Mouse (Mus musculus) left cerebral cortex, postnatal 36 days (tissue): ENCODE data around the gene Calr. TPM values are rescaled to one million over a fixed set of nuclear protein-coding genes. Genes with fewer than 3 reads are reported as not detected.

ENCODE experiments used
- DNase-seq, 2 experiments: peaks; one replicate each; pipeline ENCODE4 v3.0.0; 2021 to 2022; ENCODE audit warnings: low spot score in 2 of 2, mixed read lengths in 1 of 2
- intact Hi-C: fragments of 180-260 bp; cut with DNase I; formaldehyde crosslinking; loops from one replicate; pipeline ENCODE4 v1.15.1; 2025
- total RNA-seq, 2 experiments: library from RNA; stranded (reverse); gene quantifications; 2 replicates each; pipeline ENCODE4 v1.2.3; 2021

The Calr gene
- total RNA-seq, 2 experiments from 2014 or later: 435 to 511 TPM

DNA sequence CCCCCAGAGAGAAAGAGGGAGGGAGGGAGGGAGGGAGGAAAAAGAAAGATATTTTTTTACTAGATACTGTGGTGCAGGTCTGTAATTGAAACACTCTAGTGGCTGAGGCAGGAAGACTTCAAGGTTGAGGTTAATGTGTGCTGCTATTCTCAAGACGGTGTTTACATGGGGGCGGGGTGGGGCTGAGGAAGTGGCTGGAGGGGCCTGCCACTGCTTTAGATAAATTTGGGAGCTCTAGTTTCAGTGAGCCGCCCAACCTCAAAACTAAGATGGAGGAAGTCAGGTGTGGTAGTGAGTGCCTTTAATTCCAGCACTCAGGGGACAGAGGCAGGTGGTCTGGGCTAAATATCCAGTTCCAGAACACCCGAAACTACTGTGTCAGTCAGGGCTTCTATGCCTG is 21.1 kb downstream of the Calr start:
- intact Hi-C loops: no loop called here
- no peak for DNase-seq

DNA sequence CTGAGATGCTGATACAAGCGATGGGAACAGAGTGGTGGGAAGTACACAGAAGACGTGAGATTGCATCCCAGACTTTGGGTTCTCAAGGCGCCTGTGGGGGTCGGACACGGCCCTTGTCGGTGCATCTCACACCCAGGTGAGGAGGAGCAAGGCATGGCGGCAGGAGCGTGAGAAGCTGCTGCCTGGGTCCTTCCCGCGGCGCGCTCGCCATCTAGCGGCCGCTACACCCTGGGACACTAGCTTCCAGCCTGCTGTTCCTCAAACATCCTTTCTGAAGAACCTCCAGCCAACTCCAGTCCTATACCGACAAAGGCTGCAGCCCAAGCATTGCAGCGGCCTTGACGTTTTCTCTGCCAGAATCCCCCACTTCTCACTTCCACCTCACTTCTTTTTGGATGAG is 23.1 kb downstream of the Calr start:
- peak; percentile 66 to 69 for DNase-seq
- intact Hi-C loops: no loop called here

DNA sequence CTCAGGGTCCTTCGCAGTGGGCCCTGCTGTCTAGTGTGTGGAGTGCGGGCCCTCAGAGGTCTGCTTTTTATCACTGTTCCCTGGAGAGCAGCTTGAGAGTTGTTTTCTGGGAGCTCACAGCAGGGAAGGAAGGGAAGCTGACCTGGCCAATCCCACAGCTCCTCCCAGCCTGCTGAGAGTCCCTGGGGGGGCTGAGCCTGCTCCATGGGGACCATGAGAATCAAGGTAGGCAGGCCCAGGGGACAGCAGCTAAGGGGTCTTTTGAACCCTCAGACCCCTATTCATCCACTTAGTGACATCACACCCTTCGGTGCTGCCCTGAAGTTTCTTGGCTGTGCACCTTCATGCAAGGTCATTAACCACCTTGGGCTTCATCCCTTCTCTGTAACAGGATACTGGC is 24.0 kb downstream of the Calr start, which contains the start of gene Dand5:
TSS of gene Dand5 (minus strand) at position 101 of the 400 bp plus-strand sequence.
- DNase-seq: no peak
- intact Hi-C loops: no loop called here

DNA sequence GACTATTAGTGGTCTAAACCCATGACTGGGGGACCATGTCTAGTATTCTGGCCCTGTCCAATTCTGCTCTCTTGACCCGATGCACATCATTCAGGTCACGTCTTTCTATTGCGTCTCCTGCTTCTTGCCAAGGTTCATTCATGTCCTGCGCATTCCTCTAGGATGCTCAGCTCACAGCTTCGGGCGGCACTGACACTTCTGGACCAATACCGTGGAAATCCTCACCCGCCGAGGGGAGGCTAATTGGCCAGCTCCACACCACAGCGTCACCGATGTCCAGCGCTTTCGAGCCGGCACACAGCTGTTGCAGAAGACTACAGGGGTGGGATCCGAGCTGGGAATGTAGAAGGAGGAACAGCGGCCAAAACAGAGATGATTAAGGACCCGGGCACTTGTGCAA is 30.6 kb downstream of the Calr start:
- intact Hi-C loops: no loop called here
- DNase-seq: no peak

DNA sequence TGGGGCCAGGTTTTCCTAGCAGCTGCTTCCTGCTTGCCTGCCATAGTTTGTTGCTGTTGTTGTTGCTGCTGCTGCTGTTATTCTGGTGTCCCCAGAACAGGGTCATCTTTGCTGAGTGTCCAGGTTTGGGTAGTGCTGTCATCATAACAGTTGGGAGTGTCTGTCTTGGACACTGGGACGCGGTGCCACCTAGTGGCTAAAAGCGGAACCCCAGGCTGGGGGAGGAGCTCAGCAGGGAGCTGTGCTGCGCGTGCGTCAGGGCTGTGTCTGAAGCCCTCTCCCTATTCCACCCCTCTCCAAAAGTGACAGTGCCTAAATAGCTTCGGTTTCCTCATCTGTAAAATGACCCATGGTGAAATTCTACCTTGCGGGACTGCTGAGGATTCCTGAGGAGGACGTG is 31.2 kb downstream of the Calr start:
- peak; percentile 95 for DNase-seq
- intact Hi-C loops: no loop called here

DNA sequence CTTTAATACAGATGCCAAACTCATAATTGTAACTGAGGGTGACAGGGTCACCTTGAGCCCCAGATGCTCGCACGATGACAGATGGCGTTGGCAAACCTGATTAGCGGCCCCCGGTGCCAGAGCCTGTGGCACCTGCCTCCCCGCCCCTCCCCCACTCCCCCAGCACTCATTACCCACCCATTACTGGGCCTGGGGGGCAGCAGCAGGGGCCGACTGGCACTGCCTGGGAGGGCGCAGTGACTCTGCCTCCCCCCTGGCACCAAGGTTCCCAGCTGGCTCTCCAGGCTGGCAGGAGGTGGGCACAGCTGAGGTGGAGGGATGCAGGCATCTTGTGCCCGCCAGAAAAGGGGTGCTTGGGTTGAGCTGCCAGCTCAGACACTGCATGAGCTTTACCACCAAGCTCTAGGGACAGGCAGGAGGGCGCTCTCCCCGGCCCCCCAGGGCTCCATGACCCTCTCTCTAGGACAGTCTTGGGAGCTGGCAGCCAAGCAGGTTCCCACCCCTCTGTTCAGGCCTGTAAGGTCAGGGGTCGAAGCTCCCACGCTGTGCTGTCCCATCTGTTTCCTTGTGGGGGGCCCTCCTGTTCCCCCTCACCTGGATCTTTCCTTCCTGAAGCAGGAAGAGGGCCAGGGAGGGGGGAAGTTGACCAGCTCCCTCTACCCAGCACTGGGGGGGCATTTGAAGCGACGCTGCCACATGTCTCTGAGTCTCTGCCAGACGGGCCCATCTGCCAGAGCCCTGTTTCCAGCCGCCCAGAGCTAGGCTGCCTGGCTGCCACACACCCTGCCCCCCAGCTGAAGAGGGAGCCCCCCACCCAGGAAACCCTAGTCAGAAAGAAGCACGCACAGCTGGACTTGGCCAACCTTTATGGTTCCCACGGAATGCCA is 31.9 kb downstream of the Calr start:
- DNase-seq: no peak
- intact Hi-C loops: loop anchor here (5.0 kb wide), 2 partner anchors 42 to 172 kb away; no protein-coding TSS in a partner anchor

DNA sequence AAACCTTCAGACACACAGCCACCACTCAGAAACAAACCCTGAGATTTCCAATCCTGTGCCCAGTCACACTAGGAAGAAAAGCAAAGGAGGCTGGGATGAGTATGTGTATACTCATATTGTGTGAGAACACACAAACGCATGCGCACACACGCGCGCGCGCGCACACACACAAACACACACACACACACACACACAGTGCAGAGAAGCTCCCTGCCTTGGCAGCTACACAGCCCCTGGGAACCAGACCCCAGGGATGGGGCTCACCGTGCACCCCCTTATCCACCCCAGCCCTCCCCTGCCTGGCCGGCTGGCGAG is 32.5 kb downstream of the Calr start:
- intact Hi-C loops: loop anchor here (5.0 kb wide), 2 partner anchors 42 to 172 kb away; no protein-coding TSS in a partner anchor
- no peak for DNase-seq

DNA sequence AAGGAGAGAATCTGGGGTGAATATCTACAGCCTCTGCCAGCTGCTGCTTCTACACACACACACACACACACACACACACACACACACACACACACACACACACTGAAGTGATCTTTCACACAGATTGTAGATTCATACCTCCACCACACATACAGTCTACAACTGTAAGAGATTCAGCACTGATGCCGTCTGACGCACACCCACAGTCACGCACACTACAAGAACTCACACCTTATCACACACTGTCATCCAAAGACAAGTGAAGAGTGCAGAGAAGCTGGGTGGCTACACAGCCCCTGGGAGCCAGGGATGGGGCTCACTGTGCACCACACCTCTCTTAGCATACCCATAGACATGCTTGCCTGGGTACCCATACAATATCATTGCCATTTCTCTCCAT is 32.9 kb downstream of the Calr start:
- no peak for DNase-seq
- intact Hi-C loops: loop anchor here (5.0 kb wide), 2 partner anchors 42 to 172 kb away; no protein-coding TSS in a partner anchor

DNA sequence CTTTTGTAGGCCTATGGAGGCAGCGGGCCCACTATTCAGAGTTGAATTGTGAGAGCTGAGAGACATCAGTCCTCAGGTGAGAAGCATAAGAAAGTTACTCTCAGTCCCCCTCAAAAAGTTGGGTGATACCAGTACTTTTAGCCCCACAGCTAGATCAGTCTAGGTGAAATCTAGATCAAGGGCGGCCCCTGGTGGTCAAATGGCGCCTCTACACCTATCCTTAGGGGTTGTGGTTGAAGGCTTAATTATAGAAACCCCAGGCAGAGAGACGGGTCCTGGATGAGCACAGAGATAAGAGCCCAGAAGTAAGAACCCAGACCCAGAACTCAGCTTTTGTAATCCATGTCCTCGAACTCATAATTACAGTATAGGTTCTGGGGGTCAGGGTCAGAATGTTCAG is 33.7 kb downstream of the Calr start:
- DNase-seq: peak; percentile 77 to 84
- intact Hi-C loops: loop anchor here (5.0 kb wide), 2 partner anchors 41 to 171 kb away; no protein-coding TSS in a partner anchor

DNA sequence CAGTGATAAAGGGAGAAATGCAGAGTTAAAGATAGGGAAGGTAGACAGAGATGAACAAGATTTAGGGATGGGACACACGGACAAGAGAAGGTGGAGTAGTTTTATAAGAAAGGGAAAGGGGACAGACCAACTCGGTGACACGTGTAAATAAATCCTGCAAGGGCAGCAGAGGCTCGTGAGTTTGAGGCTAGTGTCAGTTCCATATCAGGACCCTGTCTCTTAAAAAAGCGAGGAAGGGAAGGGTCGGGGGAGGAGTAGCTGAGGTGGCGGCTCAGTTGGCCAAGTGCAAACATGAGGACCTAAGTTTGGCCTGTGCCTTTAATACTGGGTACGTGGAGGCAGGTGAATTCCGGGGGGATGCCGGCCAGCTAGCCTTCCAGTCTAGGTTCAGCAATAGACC is 35.4 kb downstream of the Calr start:
- DNase-seq: no peak
- intact Hi-C loops: loop anchor here (2.0 to 5.0 kb wide), 3 partner anchors 39 to 169 kb away; no protein-coding TSS in a partner anchor

DNA sequence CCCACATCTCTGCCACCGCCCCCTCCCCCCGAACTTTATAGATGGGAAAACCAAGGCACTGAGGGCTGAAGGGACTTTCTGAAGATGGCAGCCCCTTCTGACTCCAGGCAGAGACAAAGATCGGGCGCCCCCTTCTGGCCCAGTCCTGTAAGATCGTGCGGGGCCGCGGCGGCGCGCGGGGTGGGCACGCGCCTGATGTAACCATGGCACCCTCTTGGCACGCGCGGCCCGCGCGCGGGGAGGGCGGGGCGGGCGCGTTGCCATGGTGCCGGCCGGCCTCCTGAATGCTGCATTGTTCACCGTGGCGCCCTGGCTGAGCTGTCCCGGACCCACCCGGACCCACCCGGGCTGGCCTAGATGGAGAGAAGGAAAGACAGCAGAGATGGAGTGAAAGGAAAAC is 35.8 kb downstream of the Calr start:
- peak; percentile 96 to 97 for DNase-seq
- intact Hi-C loops: loop anchor here (2.0 to 5.0 kb wide), 3 partner anchors 39 to 169 kb away; no protein-coding TSS in a partner anchor

DNA sequence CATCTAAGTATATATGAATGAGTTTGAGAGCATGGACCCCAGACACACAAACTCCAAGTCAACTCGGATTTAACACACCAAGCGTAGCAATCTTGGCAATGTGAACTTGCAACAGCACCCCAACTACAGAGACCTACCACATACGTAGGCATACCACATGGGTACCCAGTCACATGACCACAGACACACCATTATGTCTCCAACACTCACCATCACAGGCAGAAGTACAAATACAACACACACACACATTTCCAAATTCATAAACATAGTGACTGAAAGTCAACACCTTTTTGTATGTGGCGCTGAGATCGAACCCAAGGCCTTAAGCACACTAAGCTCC is 36.8 kb downstream of the Calr start:
- intact Hi-C loops: loop anchor here (2.0 to 5.0 kb wide), 3 partner anchors 38 to 168 kb away; no protein-coding TSS in a partner anchor

DNA sequence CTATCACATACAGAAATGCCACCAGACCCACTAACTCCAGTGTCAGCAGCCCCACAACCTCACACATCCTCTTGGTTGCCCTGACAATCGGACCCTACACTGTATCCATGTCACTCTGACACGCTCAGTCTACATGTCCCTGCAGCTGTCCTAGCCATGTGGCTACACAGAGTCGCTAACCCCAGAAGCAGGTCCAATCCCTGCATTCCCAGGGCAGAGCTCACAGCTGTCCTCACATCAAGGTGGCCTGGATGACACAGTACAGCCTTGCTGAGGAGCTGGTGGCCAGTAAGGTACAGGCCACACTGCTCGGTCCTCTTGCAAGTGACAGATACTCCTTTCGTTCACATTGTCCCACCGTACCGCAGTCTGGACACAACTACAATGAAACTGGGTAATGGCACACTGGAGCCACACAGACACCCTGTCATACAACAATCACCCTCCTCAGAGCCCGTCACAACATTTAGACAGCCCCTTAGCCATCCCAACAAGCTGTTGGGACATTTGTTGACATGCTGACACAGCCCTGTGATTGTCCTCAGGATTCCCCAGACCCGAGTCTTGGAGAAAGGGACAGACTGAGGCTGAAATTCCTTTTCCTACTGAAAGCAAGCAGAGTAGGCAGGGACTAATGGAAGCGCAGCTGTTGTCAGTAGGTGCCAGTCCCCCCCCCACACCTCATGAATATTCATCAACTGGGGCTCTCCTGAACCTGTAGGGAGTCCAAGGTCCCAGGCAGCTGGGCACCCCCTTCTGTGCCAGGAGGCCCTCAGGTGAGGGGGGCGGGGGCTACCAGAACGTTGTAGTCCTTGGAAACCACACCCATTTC is 37.4 kb downstream of the Calr start:
- no peak for DNase-seq
- intact Hi-C loops: no loop called here

More for the DNA sequence above, 36.8 kb downstream of the Calr start:
- no peak for DNase-seq

DNA sequence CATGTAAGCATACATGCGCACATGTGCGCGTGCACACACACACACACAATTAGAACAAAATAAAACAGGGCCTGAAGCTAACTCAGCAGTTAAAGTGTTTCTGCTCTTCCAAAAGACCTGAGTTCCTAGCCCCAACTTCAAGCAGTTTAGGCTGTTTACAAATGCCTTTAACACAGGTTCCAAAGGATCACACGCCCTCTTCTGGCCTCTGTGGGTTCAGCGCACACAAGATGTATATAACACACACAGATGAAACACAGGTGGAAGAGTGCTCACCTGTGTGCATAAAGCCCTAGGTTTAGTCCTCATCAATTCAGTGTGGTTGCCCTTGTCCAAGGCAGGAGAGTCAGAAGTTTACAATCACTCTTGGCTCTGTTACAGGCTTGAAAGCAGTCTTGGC is 40.7 kb downstream of the Calr start:
- no peak for DNase-seq
- intact Hi-C loops: no loop called here

DNA sequence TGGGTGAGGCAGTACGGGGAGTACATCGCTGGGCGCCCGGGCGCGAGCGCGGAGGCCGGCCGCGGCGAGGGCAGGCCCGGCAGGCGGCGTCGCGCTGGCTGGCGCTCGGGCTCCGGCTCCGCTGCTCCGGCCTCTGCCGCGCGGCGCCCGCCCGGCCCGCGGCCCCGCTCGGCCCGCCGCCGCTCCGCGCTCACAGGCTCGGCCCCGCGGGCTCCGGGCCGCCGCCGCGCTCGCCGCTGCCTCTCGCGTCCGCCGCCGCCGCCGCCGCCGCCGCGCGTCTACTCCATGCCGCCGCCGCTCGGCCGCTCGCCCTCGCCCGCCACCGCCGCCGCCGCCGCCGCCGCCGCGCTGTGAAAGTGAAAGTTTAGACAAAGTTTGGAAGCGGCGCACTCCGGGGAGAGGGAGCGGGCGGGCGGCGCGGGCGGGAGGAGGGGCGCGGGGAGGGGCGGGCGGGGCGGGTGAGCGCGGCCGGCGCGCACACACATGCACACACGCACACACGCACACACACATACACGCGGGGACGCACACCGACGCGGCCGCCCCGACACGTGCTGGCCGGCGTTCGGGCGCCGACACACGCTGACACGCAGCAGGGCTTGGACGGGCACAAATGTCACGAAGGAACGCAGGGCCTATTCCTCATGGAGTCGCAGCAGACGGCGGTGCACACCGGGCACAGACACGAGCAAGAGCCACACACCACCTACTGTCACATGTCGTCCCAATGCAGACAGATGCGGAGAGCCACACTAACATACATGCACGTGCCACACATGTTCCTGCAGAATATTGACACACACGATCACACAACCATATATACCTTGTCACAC is 46.5 kb downstream of the Calr start, which contains the start of gene Nfix:
TSS of gene Nfix (minus strand) at position 346 of the 833 bp plus-strand sequence.
- intact Hi-C loops: loop anchor here (2.0 to 5.0 kb wide), 2 partner anchors 33 to 59 kb away; no protein-coding TSS in a partner anchor
- DNase-seq: peak; percentile 65

DNA sequence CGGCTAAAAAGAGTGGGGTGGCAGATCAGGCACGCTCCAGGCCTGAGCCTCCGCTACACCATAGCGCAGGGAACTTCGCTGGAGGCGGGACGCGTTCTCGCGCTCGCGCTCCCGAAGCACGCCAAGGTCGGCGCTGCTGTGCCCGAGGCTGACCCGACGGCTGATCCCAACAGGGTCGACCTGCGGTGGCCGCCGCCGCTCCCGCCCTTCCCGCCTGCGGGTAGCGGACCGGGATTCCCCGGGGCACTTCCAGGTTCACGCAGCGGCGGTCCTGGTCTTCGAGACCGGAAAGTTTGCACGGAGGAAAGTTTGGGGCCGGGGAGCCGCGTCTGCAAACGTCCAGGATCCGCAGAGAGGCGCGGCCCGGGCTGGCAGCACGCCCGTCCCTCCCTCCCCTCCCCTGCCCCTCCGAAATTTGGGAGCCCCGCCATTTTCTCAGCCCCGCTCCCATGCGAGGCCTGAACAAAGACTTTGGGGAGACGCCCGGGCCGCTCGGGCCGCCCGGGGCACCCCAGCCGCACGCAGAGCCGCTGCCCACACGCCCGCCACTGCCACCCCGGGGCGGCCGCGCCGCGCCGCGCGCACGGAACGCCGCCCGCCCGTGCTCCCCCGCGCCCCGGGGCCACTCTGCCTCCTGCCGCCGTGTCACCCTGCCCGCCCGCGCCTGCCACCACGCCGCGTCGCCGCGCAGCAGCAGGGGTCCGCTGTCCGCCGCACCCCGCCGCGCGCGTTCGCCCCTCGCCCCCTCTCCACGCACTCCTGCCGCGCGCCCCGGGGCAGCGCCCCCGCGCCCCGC is 47.4 kb downstream of the Calr start:
- DNase-seq: peak in 1 of 2 experiments; percentile 68
- intact Hi-C loops: no loop called here

DNA sequence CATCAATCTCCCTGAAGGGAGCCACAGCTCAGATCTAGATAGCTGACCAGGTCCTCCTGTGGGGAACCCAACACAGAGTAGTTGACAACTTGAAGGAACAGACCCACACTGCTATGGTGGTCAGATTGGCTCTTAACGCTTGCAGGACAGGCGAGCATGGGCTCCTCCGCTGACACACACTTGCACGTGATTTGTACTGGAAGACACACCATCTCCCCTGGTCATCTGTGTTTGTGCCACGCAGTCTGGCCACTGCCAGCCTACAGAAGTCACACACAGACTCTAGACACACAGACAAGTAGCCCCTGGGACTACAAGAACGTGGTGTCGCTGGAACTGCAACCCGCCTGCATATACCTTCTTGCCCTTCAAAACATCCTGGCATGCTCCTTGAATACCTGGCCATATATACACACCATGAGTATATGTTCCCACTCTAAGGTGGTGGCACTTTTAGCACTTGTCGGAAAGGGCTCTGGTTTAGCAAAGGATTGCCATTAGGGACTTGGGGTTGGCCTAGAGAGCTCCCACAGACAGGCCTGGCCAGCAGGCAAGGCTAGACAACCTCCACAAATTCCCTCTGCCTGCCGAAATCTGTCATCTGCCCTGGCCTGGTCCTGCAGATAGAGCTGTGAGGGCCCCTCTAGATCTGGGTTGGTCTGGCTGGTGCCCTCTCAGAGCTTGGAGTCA is 48.1 kb downstream of the Calr start:
- intact Hi-C loops: no loop called here

DNA sequence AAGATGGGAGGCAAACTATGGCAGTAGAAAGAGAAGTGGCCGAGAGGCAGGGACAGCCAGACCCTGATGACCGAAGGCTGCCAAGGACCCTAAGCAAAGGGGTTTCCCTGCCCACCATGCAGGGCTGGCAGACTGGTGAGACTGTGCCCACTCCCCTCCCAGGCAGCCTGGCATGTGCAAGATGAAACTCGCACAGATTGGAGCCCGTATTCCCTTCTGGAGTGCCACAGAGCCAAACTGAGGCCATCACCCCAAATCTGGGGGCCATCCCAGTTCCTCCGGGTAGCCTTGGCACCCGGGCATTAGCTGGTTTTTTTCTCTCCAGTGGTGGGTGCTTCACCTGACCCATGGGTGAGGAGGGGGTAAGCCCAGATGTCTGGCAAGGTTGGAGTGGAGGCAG is 48.8 kb downstream of the Calr start:
- no peak for DNase-seq
- intact Hi-C loops: no loop called here

More for the DNA sequence above, 48.1 kb downstream of the Calr start:
- no peak for DNase-seq
